Mouse (Mus musculus): Measurements from ENCODE around the gene Ankrd24. TPM values are rescaled to one million over a fixed set of nuclear protein-coding genes. Genes with fewer than 3 reads are reported as not detected.

Gene Ankrd24
- polyA plus RNA-seq, 2 experiments, result 1.5 to 5.6 TPM

DNA sequence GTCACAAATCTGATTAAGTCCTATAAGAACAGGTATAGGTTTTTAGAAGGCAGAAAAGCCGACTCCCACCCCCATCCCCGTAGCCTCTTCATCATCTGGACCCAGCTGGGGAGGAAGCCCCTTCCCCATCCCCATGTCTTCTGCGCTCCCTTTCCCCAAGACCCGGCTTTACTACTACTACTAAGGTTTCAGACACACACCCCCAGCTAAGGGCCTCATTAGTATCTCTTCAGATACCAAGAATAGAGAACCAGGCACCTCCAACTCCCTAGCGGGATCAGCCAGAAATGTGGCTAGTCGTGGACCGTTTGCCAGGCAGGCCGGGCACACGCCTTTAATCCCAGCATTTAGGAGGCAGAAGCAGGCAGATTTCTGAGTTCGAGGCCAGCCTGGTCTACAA lies 28.2 kb upstream of the Ankrd24 start:
- no peaks in the 10 kb centered on the region for H3K36me3 ChIP-seq (replicated peaks; ENCODE audit: control insufficient read depth, insufficient read depth, low read depth)
- peak overlapping the region; percentile 44 for H3K4me2 ChIP-seq (ENCODE audit: low read depth)
- no peak overlapping the region for H3K27ac ChIP-seq
- peaks cover 21 to 48% of the 10 kb centered on the region in 2 experiments for H3K4me1 ChIP-seq (replicated peaks; ENCODE audit: control insufficient read depth in 2 of 2, insufficient read depth in 2 of 2, low read length in 1 of 2)
- 34% methylated on average over 10 of the region's 10 CpGs for whole genome bisulfite sequencing (ENCODE audit: insufficient replicate concordance)
- no peak overlapping the region for H3K9ac ChIP-seq (replicated peaks)
- H3K4me3 ChIP-seq (ENCODE audit: insufficient read depth in 1 of 2, low read depth in 2 of 2, low read length in 2 of 2), result no peak overlapping the region
- peaks cover 12% of the 10 kb centered on the region for H3K27me3 ChIP-seq (ENCODE audit: control insufficient read depth, insufficient read depth, low read length)
- ATAC-seq (ENCODE audit: insufficient read depth), result no peak
- no peak for DNase-seq (ENCODE audit: low read depth in 3 of 3, low spot score in 3 of 3)
- no peak for TF ChIP-seq EP300 (IDR thresholded peaks at IDR 0.05; ENCODE audit: low read depth)
- TF ChIP-seq CTCF (IDR thresholded peaks at IDR 0.05; ENCODE audit: low read depth), result no peak
- no peaks in the 10 kb centered on the region for H3K9me3 ChIP-seq (ENCODE audit: control insufficient read depth, low read length)

DNA sequence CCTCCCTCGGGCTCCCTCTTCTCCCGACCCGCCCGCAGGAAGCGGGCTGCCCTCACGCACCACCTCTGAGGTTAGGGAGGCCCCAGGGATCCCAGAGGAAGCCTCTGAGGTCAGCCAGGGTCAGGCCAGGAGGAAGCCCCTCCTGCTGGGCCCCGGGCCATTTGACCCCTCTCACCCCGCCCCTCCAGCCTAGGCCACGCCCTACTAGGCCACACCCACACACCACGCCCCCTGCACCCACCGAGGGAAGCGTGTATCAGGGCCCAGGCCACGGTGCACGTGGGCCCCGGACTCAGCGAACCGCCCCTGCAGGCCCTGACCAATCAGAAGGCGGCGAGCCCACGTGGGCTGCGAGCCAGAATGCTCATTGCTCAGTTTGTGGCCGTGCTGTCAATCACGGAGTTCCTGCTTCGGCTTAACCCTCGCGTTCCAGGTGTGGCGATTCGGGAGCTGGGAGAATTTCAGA lies 27.6 kb upstream of the Ankrd24 start, which contains the start of gene Tle6:
Tle6 (minus strand) TSS at position 336 of the 466 bp plus-strand sequence.
- Histone ChIP-seq H3K36me3 (replicated peaks; ENCODE audit: control insufficient read depth, insufficient read depth, low read depth) (no peaks in the 10 kb centered on the region), H3K27ac (no peak within 1 kb of the TSS), H3K9me3 (ENCODE audit: control insufficient read depth, low read length) (no peaks in the 10 kb centered on the region), H3K9ac (replicated peaks) (no peak within 1 kb of the TSS), H3K27me3 (ENCODE audit: control insufficient read depth, insufficient read depth, low read length) (peaks cover 10% of the 10 kb centered on the region), H3K4me1 (replicated peaks; ENCODE audit: control insufficient read depth in 2 of 2, insufficient read depth in 2 of 2, low read length in 1 of 2) (peaks cover 25 to 54% of the 10 kb centered on the region in 2 experiments), H3K4me3 (ENCODE audit: insufficient read depth in 1 of 2, low read depth in 2 of 2, low read length in 2 of 2) (peak within 1 kb of the TSS; percentile 12 to 54), H3K4me2 (ENCODE audit: low read depth) (peak within 1 kb of the TSS; percentile 44)
- peak; percentile 86 to 88 (median 87) for DNase-seq (ENCODE audit: low read depth in 3 of 3, low spot score in 3 of 3)
- peak; percentile 85 for ATAC-seq (ENCODE audit: insufficient read depth)
- TF ChIP-seq EP300 (IDR thresholded peaks at IDR 0.05; ENCODE audit: low read depth) (no peak), CTCF (IDR thresholded peaks at IDR 0.05; ENCODE audit: low read depth) (no peak)
- under 1% methylated on average over 28 of the region's 28 CpGs for WGBS (ENCODE audit: insufficient replicate concordance)

DNA sequence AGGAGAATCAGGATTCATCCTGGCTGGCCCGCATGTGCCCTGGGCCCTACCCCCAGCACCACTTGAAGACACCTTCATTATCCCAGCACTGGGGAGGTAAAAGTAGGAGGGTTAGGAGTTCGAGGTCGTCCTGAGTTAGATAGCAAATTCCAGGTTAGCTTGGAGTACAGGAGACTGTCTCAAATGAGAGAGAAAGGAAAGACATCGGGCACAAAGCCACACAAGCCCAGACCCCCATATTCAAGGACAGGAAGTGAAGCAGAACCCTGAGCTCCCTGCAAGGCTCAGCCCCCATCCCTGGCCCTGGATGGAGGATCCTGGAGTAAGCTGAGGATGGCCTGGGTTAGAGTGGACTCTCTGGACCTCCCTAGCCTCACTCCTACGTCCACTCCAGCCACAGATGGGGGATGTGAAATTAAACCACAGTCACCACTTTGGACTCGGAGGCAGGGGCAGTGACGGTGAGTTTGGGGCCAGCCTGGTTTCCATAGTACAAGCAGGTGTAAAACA lies 26.9 kb upstream of the Ankrd24 start:
- Histone ChIP-seq H3K4me2 (ENCODE audit: low read depth) (peak overlapping the region; percentile 44), H3K9me3 (ENCODE audit: control insufficient read depth, low read length) (no peaks in the 10 kb centered on the region), H3K4me1 (replicated peaks; ENCODE audit: control insufficient read depth in 2 of 2, insufficient read depth in 2 of 2, low read length in 1 of 2) (peaks cover 26 to 51% of the 10 kb centered on the region in 2 experiments), H3K27me3 (ENCODE audit: control insufficient read depth, insufficient read depth, low read length) (peaks cover 5% of the 10 kb centered on the region; the same call in 1 of the 2 replicates), H3K36me3 (replicated peaks; ENCODE audit: control insufficient read depth, insufficient read depth, low read depth) (no peaks in the 10 kb centered on the region), H3K9ac (replicated peaks) (no peak overlapping the region), H3K27ac (no peak overlapping the region), H3K4me3 (ENCODE audit: insufficient read depth in 1 of 2, low read depth in 2 of 2, low read length in 2 of 2) (peak overlapping the region in 1 of 2 experiments; percentile 12; a peak in 3 of 4 replicates)
- TF ChIP-seq EP300 (IDR thresholded peaks at IDR 0.05; ENCODE audit: low read depth) (no peak), CTCF (IDR thresholded peaks at IDR 0.05; ENCODE audit: low read depth) (no peak)
- DNase-seq (ENCODE audit: low read depth in 3 of 3, low spot score in 3 of 3), result no peak
- no peak for ATAC-seq (ENCODE audit: insufficient read depth)
- 29% methylated on average over 7 of the region's 7 CpGs for WGBS (ENCODE audit: insufficient replicate concordance)

DNA sequence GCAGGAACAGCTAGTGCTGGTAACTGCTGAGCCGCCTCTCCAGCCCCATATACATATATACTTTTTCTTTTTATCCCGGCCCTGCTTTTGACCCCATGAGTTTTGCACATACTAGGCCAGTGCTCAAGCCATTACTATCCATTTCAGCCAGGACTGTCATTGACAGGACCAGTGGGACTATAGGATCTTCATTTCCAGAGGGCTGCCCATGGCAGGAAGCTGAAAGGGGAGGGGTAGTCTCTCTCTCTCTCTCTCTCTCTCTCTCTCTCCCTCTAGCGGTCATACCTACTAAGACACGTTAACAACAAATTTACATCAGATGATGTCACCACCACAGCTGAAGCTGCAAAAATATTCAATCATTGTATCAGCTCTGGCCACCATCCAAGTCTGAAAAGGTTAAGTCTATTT lies 25.6 kb upstream of the Ankrd24 start:
- DNase-seq (ENCODE audit: low read depth in 3 of 3, low spot score in 3 of 3), result peak; percentile 46 to 60 (median 56)
- Histone ChIP-seq H3K9ac (replicated peaks) (no peak overlapping the region), H3K27ac (no peak overlapping the region), H3K36me3 (replicated peaks; ENCODE audit: control insufficient read depth, insufficient read depth, low read depth) (no peaks in the 10 kb centered on the region), H3K4me3 (ENCODE audit: insufficient read depth in 1 of 2, low read depth in 2 of 2, low read length in 2 of 2) (no peak overlapping the region), H3K27me3 (ENCODE audit: control insufficient read depth, insufficient read depth, low read length) (no peaks in the 10 kb centered on the region), H3K9me3 (ENCODE audit: control insufficient read depth, low read length) (no peaks in the 10 kb centered on the region), H3K4me2 (ENCODE audit: low read depth) (no peak overlapping the region), H3K4me1 (replicated peaks; ENCODE audit: control insufficient read depth in 2 of 2, insufficient read depth in 2 of 2, low read length in 1 of 2) (peaks cover 26 to 57% of the 10 kb centered on the region in 2 experiments)
- WGBS (ENCODE audit: insufficient replicate concordance), result 20% methylated on average over 4 of the region's 4 CpGs
- no peak for ATAC-seq (ENCODE audit: insufficient read depth)
- TF ChIP-seq CTCF (IDR thresholded peaks at IDR 0.05; ENCODE audit: low read depth), result peak; percentile 79
- TF ChIP-seq EP300 (IDR thresholded peaks at IDR 0.05; ENCODE audit: low read depth), result no peak

DNA sequence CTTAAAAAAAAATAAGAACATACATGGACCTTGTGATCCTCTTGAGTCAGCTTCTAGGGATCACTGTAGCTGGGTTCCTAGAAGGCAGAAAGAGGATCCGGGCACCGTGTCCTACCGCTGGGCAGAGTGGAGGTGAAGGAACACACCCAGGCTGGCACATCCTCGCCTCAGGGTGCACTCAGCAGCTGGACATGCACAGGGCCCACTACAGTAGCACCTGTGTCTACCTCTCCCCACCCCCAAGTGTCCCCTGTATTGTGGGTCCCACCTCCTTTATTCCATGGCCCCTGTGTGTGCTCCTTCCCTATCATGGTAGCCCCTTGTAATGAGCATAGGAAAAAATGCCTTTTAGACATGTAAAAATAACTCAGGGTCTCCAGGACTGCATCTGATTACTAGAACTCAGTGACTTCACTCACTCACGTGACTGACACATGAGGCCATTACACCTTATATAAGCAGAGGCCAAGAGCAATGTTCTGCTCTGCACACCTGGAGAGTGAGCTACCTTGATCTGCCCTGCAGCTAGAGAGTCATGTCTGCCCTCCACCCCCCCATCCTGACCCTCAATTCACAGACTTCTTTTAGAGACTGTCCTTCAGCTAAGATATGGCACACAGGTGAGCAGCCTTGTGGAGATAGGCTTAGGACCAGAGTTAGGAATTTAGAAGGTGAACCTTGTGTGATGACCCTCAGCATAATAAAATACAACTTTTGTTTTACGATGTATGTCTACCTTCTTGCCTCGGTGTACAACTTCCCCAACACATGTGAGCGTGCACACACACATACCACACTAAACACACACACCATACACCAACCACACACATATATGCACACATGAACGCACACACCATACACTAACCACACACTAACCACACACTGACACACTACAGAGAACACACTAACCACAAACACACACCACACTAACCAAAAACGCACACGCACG lies 24.0 kb upstream of the Ankrd24 start:
- no peak for ATAC-seq (ENCODE audit: insufficient read depth)
- WGBS (ENCODE audit: insufficient replicate concordance), result 58% methylated on average over 12 of the region's 12 CpGs
- DNase-seq (ENCODE audit: low read depth in 3 of 3, low spot score in 3 of 3), result no peak
- Histone ChIP-seq H3K4me2 (ENCODE audit: low read depth) (peak overlapping the region; percentile 66), H3K4me1 (replicated peaks; ENCODE audit: control insufficient read depth in 2 of 2, insufficient read depth in 2 of 2, low read length in 1 of 2) (peaks cover 26 to 49% of the 10 kb centered on the region in 2 experiments), H3K9ac (replicated peaks) (peak overlapping the region; percentile 57), H3K27me3 (ENCODE audit: control insufficient read depth, insufficient read depth, low read length) (no peaks in the 10 kb centered on the region), H3K27ac (no peak overlapping the region; the same call in 1 of the 2 replicates), H3K36me3 (replicated peaks; ENCODE audit: control insufficient read depth, insufficient read depth, low read depth) (no peaks in the 10 kb centered on the region), H3K9me3 (ENCODE audit: control insufficient read depth, low read length) (no peaks in the 10 kb centered on the region), H3K4me3 (ENCODE audit: insufficient read depth in 1 of 2, low read depth in 2 of 2, low read length in 2 of 2) (peak overlapping the region; percentile 10 to 59; a peak in 3 of 4 replicates)
- TF ChIP-seq EP300 (IDR thresholded peaks at IDR 0.05; ENCODE audit: low read depth), result no peak
- no peak for TF ChIP-seq CTCF (IDR thresholded peaks at IDR 0.05; ENCODE audit: low read depth)

Data from liver, embryonic 14.5 days (tissue).